Mouse (Mus musculus) left cerebral cortex, adult 8-10 months (tissue): ENCODE results near the gene Tex37. TPM values are rescaled to one million over a fixed set of nuclear protein-coding genes. Genes with fewer than 3 reads are reported as not detected.

Source experiments
- DNase-seq, 2 experiments: peaks; one replicate each; pipeline ENCODE4 v3.0.0; 2022; ENCODE audit warnings: low spot score in 2 of 2
- total RNA-seq, 4 experiments: library from RNA; stranded (reverse); gene quantifications; 2 replicates each; pipeline ENCODE4 v1.2.4; 2022

Tex37 gene
- total RNA-seq, 4 experiments from 2014 or later: not detected

- no peak for DNase-seq
Measured at GRCm38 (mm10) chr6:70887993-70888392, 30.7 kb downstream of the Tex37 start.

- peak; percentile 29 to 75 for DNase-seq
Measured at GRCm38 (mm10) chr6:70880714-70881304, 37.9 kb downstream of the Tex37 start.

- DNase-seq: no peak
Measured at GRCm38 (mm10) chr6:70875017-70875416, 43.7 kb downstream of the Tex37 start.

- no peak for DNase-seq
Measured at GRCm38 (mm10) chr6:70874035-70874775, 44.5 kb downstream of the Tex37 start.

- no peak for DNase-seq
Measured at GRCm38 (mm10) chr6:70872570-70872969, 46.2 kb downstream of the Tex37 start.

GRCm38 (mm10) chr6:70872128-70872527 lies 46.6 kb downstream of the Tex37 start:
- peak; percentile 14 to 81 for DNase-seq

GRCm38 (mm10) chr6:70871511-70871980 lies 47.2 kb downstream of the Tex37 start:
- no peak for DNase-seq

- no peak for DNase-seq
Measured at GRCm38 (mm10) chr6:70867297-70867696, 51.4 kb downstream of the Tex37 start.

- DNase-seq: no peak
Measured at GRCm38 (mm10) chr6:70866761-70867160, 52.0 kb downstream of the Tex37 start.

- no peak for DNase-seq
Measured at GRCm38 (mm10) chr6:70864285-70864684, 54.4 kb downstream of the Tex37 start.

Other genes with a start within 250 kb of the Tex37 start
- gene Rpia, start 126.7 kb downstream of the Tex37 start, total RNA-seq: 10 to 100 TPM; 11.5 to 16.0 (median 14.0) TPM
- 10 to 100 TPM; 24.4 to 27.0 (median 25.8) TPM for gene Eif2ak3, start 74.4 kb downstream of the Tex37 start, total RNA-seq
- not detected for gene Foxi3, start 37.6 kb upstream of the Tex37 start, total RNA-seq
- gene Thnsl2, start 225.5 kb upstream of the Tex37 start, total RNA-seq: 1 to 10 TPM; 4.6 to 9.5 (median 5.5) TPM